Mouse (Mus musculus): Measurements from ENCODE around the gene Fads1.

GRCm38 (mm10) chr19:10144464-10144863, 38.2 kb upstream of the Fads1 start:
- TF ChIP-seq POLR2A (IDR thresholded peaks at IDR 0.05; ENCODE audit: insufficient read depth, low read depth, low read length): no peak
- TF ChIP-seq CTCF (IDR thresholded peaks at IDR 0.05; ENCODE audit: insufficient read depth, low read depth, low read length): no peak
